Mouse (Mus musculus) liver, embryonic 13.5 days (tissue): ENCODE measurements around the gene Rfx1. TPM values are rescaled to one million over a fixed set of nuclear protein-coding genes. Genes with fewer than 3 reads are reported as not detected.

Source experiments
- ATAC-seq: fragments of 200-750 bp; cut with Nextera tagmentation; 2 replicates; pipeline ENCODE4 v1.8.0; 2017; ENCODE audit warnings: low read depth, mild to moderate bottlenecking, moderate number of reproducible peaks, moderate library complexity
- DNase-seq: peaks from one replicate; pipeline ENCODE4 v3.0.0; 2022
- H3K27ac ChIP-seq: fragments of 300-500 bp; sonication (generic); 2 replicates; pipeline ENCODE4 v1.5.1; 2015; ENCODE audit warnings: moderate library complexity, mild to moderate bottlenecking, inconsistent platforms
- H3K27me3 ChIP-seq: fragments of 300-500 bp; sonication (generic); 2 replicates; pipeline ENCODE4 v1.6.1; 2015; ENCODE audit warnings: mild to moderate bottlenecking, inconsistent platforms
- H3K36me3 ChIP-seq: fragments of 300-500 bp; sonication (generic); 2 replicates; pipeline ENCODE4 v1.6.1; 2015; ENCODE audit warnings: mild to moderate bottlenecking, inconsistent platforms
- H3K4me1 ChIP-seq: fragments of 300-500 bp; sonication (generic); replicated peaks from 2 replicates; pipeline ENCODE4 v1.6.1; 2015; ENCODE audit warnings: inconsistent platforms
- H3K4me2 ChIP-seq: fragments of 300-500 bp; sonication (generic); 2 replicates; pipeline ENCODE4 v1.6.1; 2015; ENCODE audit warnings: inconsistent platforms, mild to moderate bottlenecking, moderate library complexity
- H3K4me3 ChIP-seq: fragments of 300-500 bp; sonication (generic); replicated peaks from 2 replicates; pipeline ENCODE4 v1.5.1; 2015; ENCODE audit warnings: mild to moderate bottlenecking, inconsistent platforms
- H3K9ac ChIP-seq: fragments of 300-500 bp; sonication (generic); 2 replicates; pipeline ENCODE4 v1.6.1; 2015; ENCODE audit warnings: mild to moderate bottlenecking, inconsistent platforms
- H3K9me3 ChIP-seq: fragments of 300-500 bp; sonication (generic); replicated peaks from 2 replicates; pipeline ENCODE4 v1.6.1; 2016; ENCODE audit warnings: inconsistent platforms
- WGBS: fragments of 180-500 bp; shearing (Covaris S2); methylation state at CpG from one replicate; pipeline ENCODE4 v1.1.7; 2015; ENCODE audit not compliant: insufficient replicate concordance; 5-methylcytosine and 5-hydroxymethylcytosine counted together
- polyA plus RNA-seq: library from polyadenylated mRNA; unstranded; fragments of >200 nt; fragmentation: Nextera tagmentation; extraction: Ambion mirVana; gene quantifications from 2 replicates; pipeline ENCODE4 v1.2.1, GENCODE M21; 2015

Rfx1 gene
- polyA plus RNA-seq, 1 experiment from 2014 or later = 2.4 TPM

- Histone ChIP-seq H3K36me3 (no peaks in the 10 kb centered on the region), H3K9ac (no peak overlapping the region), H3K4me1 (peaks cover 21% of the 10 kb centered on the region), H3K4me3 (no peak overlapping the region), H3K27ac (no peak overlapping the region), H3K4me2 (no peak overlapping the region), H3K27me3 (no peaks in the 10 kb centered on the region), H3K9me3 (no peaks in the 10 kb centered on the region)
- WGBS = 32% methylated on average over 2 of the region's 2 CpGs
- DNase-seq (no peak), ATAC-seq (peak; percentile 79)
Observed at GRCm38 (mm10) chr8:84060245-84060644, 6.4 kb upstream of the Rfx1 start.

- H3K9ac ChIP-seq = 0 out of 2 replicates have a peak overlapping the region, but pooled peaks have one; percentile 29
- H3K9me3 ChIP-seq = no peaks in the 10 kb centered on the region
- ATAC-seq = no peak
- peaks cover 46% of the 10 kb centered on the region for H3K4me1 ChIP-seq
- H3K4me2 ChIP-seq = no peak overlapping the region
- H3K27ac ChIP-seq = peak overlapping the region; percentile 34; the same call in 1 of the 2 replicates
- H3K4me3 ChIP-seq = no peak overlapping the region
- DNase-seq = no peak
- H3K36me3 ChIP-seq = no peaks in the 10 kb centered on the region
- H3K27me3 ChIP-seq = no peaks in the 10 kb centered on the region
- 30% methylated on average over 8 of the region's 8 CpGs for WGBS
Observed at GRCm38 (mm10) chr8:84063861-84064610, 2.6 kb upstream of the Rfx1 start.

GRCm38 (mm10) chr8:84065037-84065436 is 1.6 kb upstream of the Rfx1 start, which contains the start of gene Gm10643:
Gene Gm10643, minus strand, starts transcription at chr8:84065137.
- no peaks in the 10 kb centered on the region for H3K9me3 ChIP-seq
- peaks cover 55% of the 10 kb centered on the region for H3K4me1 ChIP-seq
- H3K9ac ChIP-seq = peak within 1 kb of the TSS; percentile 84
- H3K27me3 ChIP-seq = no peaks in the 10 kb centered on the region
- H3K36me3 ChIP-seq = no peaks in the 10 kb centered on the region
- peak within 1 kb of the TSS; percentile 98 for H3K27ac ChIP-seq
- ATAC-seq (no peak), DNase-seq (no peak)
- WGBS = 74% methylated on average over 1 of the region's 1 CpGs
- peak within 1 kb of the TSS; percentile 89 for H3K4me3 ChIP-seq
- peak within 1 kb of the TSS; percentile 92 for H3K4me2 ChIP-seq

GRCm38 (mm10) chr8:84065457-84066072 is 1.1 kb upstream of the Rfx1 start:
- peak overlapping the region; percentile 89 for H3K4me3 ChIP-seq
- H3K36me3 ChIP-seq = no peaks in the 10 kb centered on the region
- peak overlapping the region; percentile 98 for H3K27ac ChIP-seq
- ATAC-seq (no peak), DNase-seq (no peak)
- no peaks in the 10 kb centered on the region for H3K27me3 ChIP-seq
- H3K4me2 ChIP-seq = peak overlapping the region; percentile 92
- WGBS = 20% methylated on average over 5 of the region's 5 CpGs
- no peaks in the 10 kb centered on the region for H3K9me3 ChIP-seq
- H3K4me1 ChIP-seq = peaks cover 55% of the 10 kb centered on the region
- peak overlapping the region; percentile 84 for H3K9ac ChIP-seq

GRCm38 (mm10) chr8:84067047-84067573 is 476 bp downstream of the Rfx1 start:
- Histone ChIP-seq H3K27ac (peak overlapping the region; percentile 98), H3K4me2 (peak overlapping the region; percentile 92), H3K36me3 (no peaks in the 10 kb centered on the region), H3K4me1 (peaks cover 67% of the 10 kb centered on the region), H3K9ac (peak overlapping the region; percentile 90), H3K27me3 (no peaks in the 10 kb centered on the region), H3K4me3 (peak overlapping the region; percentile 89), H3K9me3 (no peaks in the 10 kb centered on the region)
- peak; percentile 69 for ATAC-seq
- DNase-seq = peak; percentile 92
- under 1% methylated on average over 52 of the region's 58 CpGs for WGBS

GRCm38 (mm10) chr8:84067911-84068310 is 1.3 kb downstream of the Rfx1 start:
- Histone ChIP-seq H3K9ac (peak overlapping the region; percentile 54), H3K4me3 (peak overlapping the region; percentile 89)
- DNase-seq = no peak

GRCm38 (mm10) chr8:84068316-84069035 is 1.8 kb downstream of the Rfx1 start:
- H3K9me3 ChIP-seq = no peaks in the 10 kb centered on the region
- ATAC-seq = no peak
- peaks cover 71% of the 10 kb centered on the region for H3K4me1 ChIP-seq
- DNase-seq = no peak
- WGBS = 34% methylated on average over 12 of the region's 12 CpGs
- peak overlapping the region; percentile 1; the same call in 1 of the 2 replicates for H3K9ac ChIP-seq
- H3K36me3 ChIP-seq = no peaks in the 10 kb centered on the region
- H3K4me2 ChIP-seq = peak overlapping the region; percentile 92
- peak overlapping the region; percentile 25; the same call in 1 of the 2 replicates for H3K27ac ChIP-seq
- no peak overlapping the region for H3K4me3 ChIP-seq
- H3K27me3 ChIP-seq = no peaks in the 10 kb centered on the region

More at GRCm38 (mm10) chr8:84067911-84068310, 1.3 kb downstream of the Rfx1 start:
- Histone ChIP-seq H3K27ac (peak overlapping the region; percentile 20; the same call in 1 of the 2 replicates), H3K27me3 (no peaks in the 10 kb centered on the region), H3K4me2 (peak overlapping the region; percentile 92), H3K4me1 (peaks cover 67% of the 10 kb centered on the region), H3K9me3 (no peaks in the 10 kb centered on the region), H3K36me3 (no peaks in the 10 kb centered on the region)
- no peak for ATAC-seq
- WGBS = 65% methylated on average over 7 of the region's 7 CpGs

- Histone ChIP-seq H3K9me3 (no peaks in the 10 kb centered on the region), H3K27ac (0 out of 2 replicates have a peak overlapping the region, but pooled peaks have one; percentile 25), H3K36me3 (no peaks in the 10 kb centered on the region), H3K4me1 (peaks cover 65% of the 10 kb centered on the region), H3K4me2 (no peak overlapping the region), H3K4me3 (no peak overlapping the region), H3K27me3 (no peaks in the 10 kb centered on the region), H3K9ac (peak overlapping the region; percentile 1; the same call in 1 of the 2 replicates)
- DNase-seq = no peak
- ATAC-seq = no peak
- WGBS = 45% methylated on average over 1 of the region's 1 CpGs
Observed at GRCm38 (mm10) chr8:84069169-84069568, 2.5 kb downstream of the Rfx1 start.

GRCm38 (mm10) chr8:84069750-84070149 is 3.1 kb downstream of the Rfx1 start:
- WGBS = 73% methylated on average over 2 of the region's 2 CpGs
- H3K27me3 ChIP-seq = no peaks in the 10 kb centered on the region
- peaks cover 62% of the 10 kb centered on the region for H3K4me1 ChIP-seq
- H3K9ac ChIP-seq = peak overlapping the region; percentile 29; the same call in 1 of the 2 replicates
- no peak for DNase-seq
- H3K27ac ChIP-seq = no peak overlapping the region
- no peak for ATAC-seq
- H3K9me3 ChIP-seq = no peaks in the 10 kb centered on the region
- no peak overlapping the region for H3K4me3 ChIP-seq
- no peak overlapping the region for H3K4me2 ChIP-seq
- H3K36me3 ChIP-seq = no peaks in the 10 kb centered on the region; the same call in 1 of the 2 replicates

GRCm38 (mm10) chr8:84070241-84070640 is 3.6 kb downstream of the Rfx1 start:
- peaks cover 60% of the 10 kb centered on the region for H3K4me1 ChIP-seq
- DNase-seq = no peak

More at GRCm38 (mm10) chr8:84070241-84070640, 3.6 kb downstream of the Rfx1 start:
- H3K9ac ChIP-seq = 0 out of 2 replicates have a peak overlapping the region, but pooled peaks have one; percentile 29
- H3K4me2 ChIP-seq = no peak overlapping the region
- H3K4me3 ChIP-seq = no peak overlapping the region
- peaks cover 3% of the 10 kb centered on the region; the same call in 1 of the 2 replicates for H3K36me3 ChIP-seq
- no peak overlapping the region for H3K27ac ChIP-seq
- H3K9me3 ChIP-seq = no peaks in the 10 kb centered on the region
- no peak for ATAC-seq
- 68% methylated on average over 5 of the region's 5 CpGs for WGBS
- H3K27me3 ChIP-seq = no peaks in the 10 kb centered on the region
